Mouse (Mus musculus) neural tube, embryonic 14.5 days (tissue): ENCODE results near the gene Bcl10. TPM values are rescaled to one million over a fixed set of nuclear protein-coding genes. Genes with fewer than 3 reads are reported as not detected.
"Not testable (repeated sequence)": the region's sequence is repeated elsewhere in the genome, so short reads cannot be mapped to it uniquely, and the experiment has no call there.

Experiments
- ATAC-seq: fragments of 200-750 bp; cut with Nextera tagmentation; 2 replicates; pipeline ENCODE4 v1.8.0; 2017; ENCODE audit warnings: low read depth, mild to moderate bottlenecking, moderate TSS enrichment, moderate library complexity
- H3K27ac ChIP-seq: fragments of 300-500 bp; sonication (generic); 2 replicates; pipeline ENCODE4 v1.5.1; 2014; ENCODE audit warnings: low read depth, mild to moderate bottlenecking, control low read depth, low read length, moderate library complexity, mixed read lengths
- H3K27me3 ChIP-seq: fragments of 300-500 bp; sonication (generic); 2 replicates; pipeline ENCODE4 v1.6.1; 2014; ENCODE audit warnings: low read length; ENCODE audit not compliant: control insufficient read depth, insufficient read depth
- H3K36me3 ChIP-seq: fragments of 300-500 bp; sonication (generic); 2 replicates; pipeline ENCODE4 v1.6.1; 2014; ENCODE audit warnings: low read length, mixed read lengths; ENCODE audit not compliant: control insufficient read depth, insufficient read depth
- H3K4me1 ChIP-seq: fragments of 300-500 bp; sonication (generic); 2 replicates; pipeline ENCODE4 v1.6.1; 2014; ENCODE audit warnings: low read length; ENCODE audit not compliant: control insufficient read depth, insufficient read depth
- H3K4me2 ChIP-seq: fragments of 300-500 bp; sonication (generic); 2 replicates; pipeline ENCODE4 v1.6.1; 2014; ENCODE audit warnings: mild to moderate bottlenecking, low read depth, low read length, control low read depth
- H3K4me3 ChIP-seq: fragments of 300-500 bp; sonication (generic); 2 replicates; pipeline ENCODE4 v1.5.1; 2014; ENCODE audit warnings: low read depth, low read length, control low read depth, mixed read lengths
- H3K9ac ChIP-seq: fragments of 300-500 bp; sonication (generic); replicated peaks from 2 replicates; pipeline ENCODE4 v1.6.1; 2014; ENCODE audit warnings: low read depth, mild to moderate bottlenecking, control low read depth, low read length, mixed read lengths
- H3K9me3 ChIP-seq: fragments of 300-500 bp; sonication (generic); 2 replicates; pipeline ENCODE4 v1.6.1; 2016; ENCODE audit warnings: low read length; ENCODE audit not compliant: control insufficient read depth
- whole genome bisulfite sequencing: fragments of 180-500 bp; shearing (Covaris S2); extraction: QIAGEN DNeasy Blood & Tissue Kit; methylation state at CpG from one replicate; pipeline ENCODE4 v1.1.7; 2014; 5-methylcytosine and 5-hydroxymethylcytosine counted together
- polyA plus RNA-seq: library from polyadenylated mRNA; unstranded; fragments of >200 nt; fragmentation: Nextera tagmentation; extraction: Ambion mirVana; gene quantifications from 2 replicates; pipeline ENCODE4 v1.2.1, GENCODE M21; 2014

Gene Bcl10
- polyA plus RNA-seq, 1 experiment from 2014 or later: 34.5 TPM

DNA sequence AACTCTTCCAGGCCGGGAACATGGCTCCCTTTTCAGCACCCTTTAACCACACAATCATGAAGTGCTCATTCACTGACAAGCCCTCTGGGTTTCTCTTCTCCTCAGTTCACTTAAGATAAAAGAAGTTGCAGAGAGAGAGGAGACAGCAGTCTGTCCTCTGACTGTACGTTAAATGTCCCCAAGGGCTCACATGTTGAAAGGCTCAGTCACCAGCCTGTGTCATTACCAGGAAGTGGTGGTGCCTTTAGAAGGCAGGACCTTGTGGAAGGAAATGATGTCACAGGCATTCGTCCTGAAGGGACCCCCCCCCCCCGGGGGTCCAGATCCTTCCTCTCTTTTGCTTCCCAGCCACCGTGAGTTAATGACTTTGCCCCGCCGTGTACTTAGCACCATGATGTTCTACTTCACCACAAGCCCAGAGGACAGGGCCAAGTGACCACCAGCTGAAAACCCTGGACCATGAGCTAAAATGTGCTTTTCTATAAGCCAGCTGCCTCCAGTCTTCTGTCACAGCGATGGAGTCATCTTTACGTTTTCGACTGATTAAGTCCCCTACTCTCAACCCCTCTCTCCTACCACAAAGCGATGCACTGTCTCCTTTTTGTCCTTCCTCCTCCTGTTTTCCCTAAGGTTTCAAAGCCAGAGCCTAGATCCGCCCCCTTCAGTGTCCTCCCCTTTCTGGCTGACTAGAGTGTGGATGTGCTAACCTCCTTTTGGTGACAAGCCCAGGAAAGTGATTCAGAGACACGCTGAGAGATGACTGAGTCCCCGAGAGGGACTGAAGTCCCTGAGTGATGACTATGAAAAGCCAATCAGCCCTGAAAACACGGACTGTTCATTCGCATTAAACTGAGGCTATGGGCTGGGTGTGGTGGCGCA is 28.9 kb downstream of the Bcl10 start:
- no peaks in the 10 kb centered on the region for H3K27me3 ChIP-seq
- H3K4me2 ChIP-seq: no peak overlapping the region
- no peaks in the 10 kb centered on the region for H3K4me1 ChIP-seq
- H3K4me3 ChIP-seq: no peak overlapping the region
- H3K36me3 ChIP-seq: no peaks in the 10 kb centered on the region
- H3K9ac ChIP-seq: no peak overlapping the region
- 72% methylated on average over 17 of the region's 17 CpGs for WGBS
- no peaks in the 10 kb centered on the region for H3K9me3 ChIP-seq
- H3K27ac ChIP-seq: no peak overlapping the region
- 0 out of 2 replicates have a peak, but pooled peaks have one; percentile 8 for ATAC-seq

DNA sequence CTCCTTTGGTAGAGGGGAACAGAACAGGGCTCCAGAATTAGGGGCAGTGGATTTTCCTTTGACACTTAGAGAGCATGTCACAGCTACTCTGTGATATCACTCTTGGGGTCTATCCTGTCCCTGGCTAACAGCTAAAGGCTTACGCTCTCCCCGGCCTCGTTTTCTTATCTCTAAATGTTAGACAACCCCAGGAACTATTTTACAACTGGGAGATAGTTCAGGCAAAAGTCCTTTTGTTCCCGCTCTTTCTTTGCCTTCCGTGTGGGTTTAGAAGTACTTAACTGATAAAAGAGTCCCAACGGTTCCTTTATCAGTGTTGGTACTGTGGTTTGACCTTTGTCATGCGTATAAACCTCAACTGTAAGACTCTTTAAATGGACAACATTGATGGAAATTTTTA is 30.3 kb downstream of the Bcl10 start:
- WGBS: 87% methylated on average over 7 of the region's 7 CpGs
- Histone ChIP-seq H3K27me3 (no peaks in the 10 kb centered on the region), H3K9me3 (no peaks in the 10 kb centered on the region), H3K9ac (no peak overlapping the region), H3K4me1 (no peaks in the 10 kb centered on the region), H3K27ac (no peak overlapping the region), H3K36me3 (no peaks in the 10 kb centered on the region), H3K4me3 (no peak overlapping the region), H3K4me2 (no peak overlapping the region)
- ATAC-seq: no peak

DNA sequence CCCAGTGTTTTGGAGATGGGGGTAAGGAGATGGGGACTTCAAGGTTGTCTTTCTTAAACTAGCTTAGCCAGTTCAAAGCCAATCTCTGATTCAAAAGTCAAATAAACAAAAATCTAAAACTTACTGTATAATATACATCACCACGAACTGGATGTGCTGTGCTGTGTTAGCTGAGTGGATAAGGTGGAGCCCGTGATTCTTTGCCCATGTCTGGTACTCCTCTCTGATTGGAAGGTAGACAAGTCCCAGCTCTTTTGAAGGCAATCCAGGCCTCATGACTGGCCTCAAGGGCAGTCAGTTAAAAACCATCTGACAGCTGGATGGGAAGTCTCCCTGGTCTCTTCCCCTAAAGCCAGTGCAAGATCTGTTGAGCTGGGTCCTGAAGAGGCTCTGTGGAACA is 30.8 kb downstream of the Bcl10 start:
- ATAC-seq: no peak
- Histone ChIP-seq H3K4me2 (no peak overlapping the region), H3K9me3 (no peaks in the 10 kb centered on the region), H3K27me3 (no peaks in the 10 kb centered on the region), H3K4me3 (no peak overlapping the region), H3K9ac (no peak overlapping the region), H3K4me1 (no peaks in the 10 kb centered on the region), H3K36me3 (no peaks in the 10 kb centered on the region), H3K27ac (no peak overlapping the region)
- 91% methylated on average over 2 of the region's 2 CpGs for WGBS

DNA sequence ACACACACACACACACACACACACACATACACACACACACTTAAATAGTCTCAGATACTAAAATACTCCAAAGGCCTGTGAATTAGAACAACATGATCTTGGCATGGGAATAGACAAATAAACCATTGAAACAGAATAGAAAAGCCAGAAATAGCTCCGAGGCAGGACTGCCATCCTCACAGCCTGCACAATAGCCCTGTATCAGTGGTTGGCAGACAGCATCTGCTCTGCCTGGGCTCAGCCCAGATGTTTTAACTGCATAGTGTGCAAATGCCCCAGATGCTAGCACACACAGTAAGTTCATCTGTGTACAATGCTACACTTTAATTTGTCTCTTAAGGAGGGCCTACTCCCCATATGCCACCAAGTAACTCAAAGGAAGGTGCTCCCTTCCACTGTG is 37.2 kb downstream of the Bcl10 start:
- Histone ChIP-seq H3K27me3 (peaks cover 14% of the 10 kb centered on the region), H3K27ac (no peak overlapping the region), H3K9ac (no peak overlapping the region), H3K4me3 (no peak overlapping the region), H3K9me3 (no peaks in the 10 kb centered on the region), H3K4me1 (no peaks in the 10 kb centered on the region), H3K36me3 (no peaks in the 10 kb centered on the region), H3K4me2 (no peak overlapping the region)
- ATAC-seq: no peak
- WGBS: 34% methylated on average over 1 of the region's 1 CpGs

DNA sequence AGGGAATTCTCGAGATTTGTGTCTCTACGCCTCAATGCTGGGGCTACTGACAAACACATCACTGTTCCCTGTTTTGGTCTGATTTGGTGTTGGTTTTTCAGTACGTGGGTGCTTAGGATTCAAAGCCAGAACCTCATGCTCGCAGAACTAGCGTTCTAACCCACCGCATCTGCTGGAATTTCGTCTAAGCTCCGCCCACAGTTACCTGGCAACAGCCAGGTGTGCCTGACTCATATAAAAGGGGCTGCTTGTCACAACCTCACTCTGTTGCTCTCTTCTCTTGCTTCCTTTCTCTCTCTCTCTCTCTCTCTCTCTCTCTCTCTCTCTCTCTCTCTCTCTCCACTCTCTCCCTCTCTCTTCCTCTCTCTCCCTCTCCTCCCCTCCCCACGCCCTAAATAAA is 39.8 kb downstream of the Bcl10 start:
- no peaks in the 10 kb centered on the region for H3K4me1 ChIP-seq
- no peak for ATAC-seq
- 22% methylated on average over 9 of the region's 9 CpGs for WGBS
- H3K4me2 ChIP-seq: no peak overlapping the region
- no peak overlapping the region for H3K9ac ChIP-seq
- no peak overlapping the region for H3K4me3 ChIP-seq
- no peak overlapping the region for H3K27ac ChIP-seq
- H3K36me3 ChIP-seq: no peaks in the 10 kb centered on the region
- H3K9me3 ChIP-seq: no peaks in the 10 kb centered on the region
- peaks cover 14% of the 10 kb centered on the region for H3K27me3 ChIP-seq

DNA sequence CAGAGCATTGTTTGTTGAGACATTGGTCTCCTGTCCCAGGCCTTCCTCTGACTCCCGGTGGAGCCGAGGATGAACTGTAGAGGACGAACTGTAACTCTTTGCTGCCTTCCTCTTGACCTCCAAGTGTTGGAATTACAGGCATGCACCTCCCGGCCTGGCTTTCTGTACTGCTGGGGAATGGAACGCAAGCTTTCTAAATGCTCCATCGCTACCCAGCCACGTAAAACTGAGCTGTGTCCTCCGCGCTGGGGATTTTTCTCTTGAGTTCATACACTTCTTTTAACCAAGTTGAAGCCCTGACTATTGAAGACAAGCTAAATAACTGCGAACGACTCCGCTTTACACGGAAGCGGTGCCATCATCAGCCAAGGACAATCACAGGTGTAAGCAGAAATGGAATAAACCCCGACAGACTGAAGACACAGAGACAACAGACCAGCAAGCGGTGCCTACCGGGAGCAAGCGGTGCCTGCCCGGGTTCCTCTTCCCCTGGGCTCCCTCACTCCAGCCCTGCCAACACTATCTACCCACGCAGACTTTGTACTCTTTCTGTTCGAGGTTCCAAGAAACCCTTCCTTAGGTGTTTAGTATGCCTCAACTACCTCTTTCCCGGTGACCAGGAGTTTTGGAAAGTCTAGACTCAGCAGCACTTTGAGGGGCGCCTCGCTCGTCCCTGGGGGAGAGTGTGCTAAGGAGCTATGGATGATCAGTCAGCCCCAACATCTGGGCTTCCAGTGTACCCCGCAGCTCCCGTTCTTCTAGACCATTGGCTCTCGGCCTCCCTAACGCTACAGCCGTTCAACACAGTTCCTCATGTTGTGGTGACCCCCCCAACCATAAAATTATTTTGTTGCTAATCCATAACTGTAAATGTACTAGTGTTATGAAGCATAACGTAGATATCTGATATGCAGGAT is 40.8 kb downstream of the Bcl10 start:
- no peak overlapping the region for H3K4me3 ChIP-seq
- no peak for ATAC-seq
- no peak overlapping the region for H3K27ac ChIP-seq

DNA sequence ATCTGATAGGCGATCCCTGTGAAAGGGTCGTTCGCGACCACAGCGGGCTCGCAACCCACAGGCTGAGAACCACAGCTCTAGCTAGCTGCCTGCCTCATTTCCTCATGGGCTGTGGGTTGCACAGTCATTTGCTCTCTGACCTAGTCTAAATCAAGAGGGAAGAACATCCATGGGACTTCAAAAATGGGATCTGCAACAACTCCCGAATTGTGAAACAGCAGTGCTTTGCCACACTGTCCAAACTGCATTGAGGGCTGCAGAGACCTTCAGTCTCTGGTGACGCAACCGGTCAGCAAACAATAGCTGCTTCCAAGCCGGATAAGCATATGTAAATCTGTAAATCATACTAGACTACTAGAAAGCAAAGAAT is 41.4 kb downstream of the Bcl10 start:
- no peak overlapping the region for H3K9ac ChIP-seq
- H3K4me1 ChIP-seq: no peaks in the 10 kb centered on the region
- peak overlapping the region; percentile 9; the same call in 1 of the 2 replicates for H3K4me2 ChIP-seq
- H3K27me3 ChIP-seq: peaks cover 14% of the 10 kb centered on the region
- no peak overlapping the region for H3K27ac ChIP-seq
- WGBS: 20% methylated on average over 10 of the region's 10 CpGs
- H3K4me3 ChIP-seq: no peak overlapping the region
- peak; percentile 39; the same call in 1 of the 2 replicates for ATAC-seq
- H3K9me3 ChIP-seq: no peaks in the 10 kb centered on the region
- H3K36me3 ChIP-seq: no peaks in the 10 kb centered on the region

More for the DNA sequence above, 40.8 kb downstream of the Bcl10 start:
- H3K4me1 ChIP-seq: no peaks in the 10 kb centered on the region
- H3K9me3 ChIP-seq: no peaks in the 10 kb centered on the region
- H3K27me3 ChIP-seq: peaks cover 14% of the 10 kb centered on the region
- WGBS: 18% methylated on average over 31 of the region's 31 CpGs
- no peak overlapping the region for H3K9ac ChIP-seq
- peak overlapping the region; percentile 9; the same call in 1 of the 2 replicates for H3K4me2 ChIP-seq
- no peaks in the 10 kb centered on the region for H3K36me3 ChIP-seq

DNA sequence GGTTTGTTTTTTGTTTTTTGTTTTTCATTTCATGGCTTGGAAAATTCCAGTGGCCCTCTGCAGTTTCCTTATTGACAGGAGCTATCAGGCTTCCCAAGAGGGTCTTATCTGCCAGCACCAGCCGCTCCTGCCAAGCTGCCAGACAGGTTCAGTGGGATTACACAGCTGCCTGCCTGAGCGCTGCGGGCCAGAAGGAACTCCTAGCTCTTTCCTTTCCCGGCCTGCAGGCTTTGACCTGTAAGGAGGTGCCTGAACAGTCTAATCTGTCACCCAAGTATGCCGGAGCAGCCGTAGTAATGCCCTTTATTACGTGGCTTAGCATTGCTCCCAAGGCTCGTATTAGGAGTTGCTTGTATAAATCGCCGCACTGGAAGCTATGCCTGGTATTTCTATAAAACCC is 41.9 kb downstream of the Bcl10 start:
- H3K4me2 ChIP-seq: 0 out of 2 replicates have a peak overlapping the region, but pooled peaks have one; percentile 11
- H3K36me3 ChIP-seq: no peaks in the 10 kb centered on the region
- WGBS: 16% methylated on average over 10 of the region's 10 CpGs
- no peak overlapping the region for H3K27ac ChIP-seq
- no peak overlapping the region for H3K4me3 ChIP-seq
- peaks cover 14% of the 10 kb centered on the region for H3K27me3 ChIP-seq
- no peaks in the 10 kb centered on the region for H3K9me3 ChIP-seq
- H3K4me1 ChIP-seq: no peaks in the 10 kb centered on the region
- H3K9ac ChIP-seq: no peak overlapping the region
- peak; percentile 66; the same call in 1 of the 2 replicates for ATAC-seq

DNA sequence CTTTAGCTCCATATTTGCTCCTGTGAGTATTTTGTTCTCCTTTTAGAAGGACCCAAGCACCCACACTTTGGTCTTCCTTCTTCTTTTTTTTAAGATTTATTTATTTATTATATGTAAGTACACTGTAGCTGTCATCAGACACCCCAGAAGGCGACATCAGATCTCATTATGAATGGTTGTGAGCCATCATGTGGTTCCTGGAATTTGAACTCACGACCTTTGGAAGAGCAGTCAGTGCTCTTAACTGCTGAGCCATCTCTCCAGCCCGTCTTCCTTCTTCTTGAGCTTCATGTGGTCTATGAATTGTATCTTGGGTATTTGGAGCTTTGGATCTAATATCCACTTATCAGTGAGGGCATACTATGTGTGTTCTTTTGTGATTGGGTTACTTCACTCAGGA is 43.0 kb downstream of the Bcl10 start:
- H3K4me3 ChIP-seq, H3K4me2 ChIP-seq, ATAC-seq, H3K36me3 ChIP-seq, H3K27ac ChIP-seq, H3K9ac ChIP-seq, H3K9me3 ChIP-seq, H3K4me1 ChIP-seq: not testable (repeated sequence)
- peaks cover 14% of the 10 kb centered on the region for H3K27me3 ChIP-seq
- 83% methylated on average over 3 of the region's 3 CpGs for WGBS
